Mouse (Mus musculus) limb, embryonic 10.5 days (tissue): ENCODE measurements at regions not wholly inside any gene's neighbourhood (a gene's known extent, or its start where the extent isn't known, plus 50 kb on each side); places are given as distances from the start of the nearest gene placed in this dataset.
"Not testable (repeated sequence)": the region's sequence is repeated elsewhere in the genome, so short reads cannot be mapped to it uniquely, and the experiment has no call there.

Experiments used
- DNase-seq: peaks from one replicate; pipeline ENCODE4 v3.0.0-alpha.2; 2017; ENCODE audit warnings: low spot score
- H3K27ac ChIP-seq: fragments of 300-500 bp; sonication (generic); 2 replicates; pipeline ENCODE4 v1.5.1; 2016; ENCODE audit warnings: mild to moderate bottlenecking
- H3K27me3 ChIP-seq: fragments of 300-500 bp; sonication (generic); 2 replicates; pipeline ENCODE4 v1.6.1; 2016; ENCODE audit warnings: low read depth, mild to moderate bottlenecking; ENCODE audit not compliant: poor library complexity, severe bottlenecking
- H3K36me3 ChIP-seq: fragments of 300-500 bp; sonication (generic); 2 replicates; pipeline ENCODE4 v1.6.1; 2016; ENCODE audit warnings: mild to moderate bottlenecking, moderate library complexity
- H3K4me1 ChIP-seq: fragments of 300-500 bp; sonication (generic); 2 replicates; pipeline ENCODE4 v1.6.1; 2016
- H3K4me3 ChIP-seq: fragments of 300-500 bp; sonication (generic); 2 replicates; pipeline ENCODE4 v1.5.1; 2016; ENCODE audit warnings: mild to moderate bottlenecking, moderate library complexity
- H3K9me3 ChIP-seq: fragments of 300-500 bp; sonication (generic); replicated peaks from 2 replicates; pipeline ENCODE4 v1.6.1; 2016; ENCODE audit warnings: mild to moderate bottlenecking
- WGBS: fragments of 180-500 bp; shearing (Covaris S2); methylation state at CpG from one replicate; pipeline ENCODE4 v1.1.7; 2016; 5-methylcytosine and 5-hydroxymethylcytosine counted together

GRCm38 (mm10) chr9:9311040-9311583 is 72.2 kb upstream of the Arhgap42 start:
- H3K27ac ChIP-seq, H3K4me3 ChIP-seq, H3K36me3 ChIP-seq, H3K27me3 ChIP-seq, H3K9me3 ChIP-seq, H3K4me1 ChIP-seq, DNase-seq: not testable (repeated sequence)
- WGBS, result 77% methylated on average over 6 of the region's 6 CpGs

DNA sequence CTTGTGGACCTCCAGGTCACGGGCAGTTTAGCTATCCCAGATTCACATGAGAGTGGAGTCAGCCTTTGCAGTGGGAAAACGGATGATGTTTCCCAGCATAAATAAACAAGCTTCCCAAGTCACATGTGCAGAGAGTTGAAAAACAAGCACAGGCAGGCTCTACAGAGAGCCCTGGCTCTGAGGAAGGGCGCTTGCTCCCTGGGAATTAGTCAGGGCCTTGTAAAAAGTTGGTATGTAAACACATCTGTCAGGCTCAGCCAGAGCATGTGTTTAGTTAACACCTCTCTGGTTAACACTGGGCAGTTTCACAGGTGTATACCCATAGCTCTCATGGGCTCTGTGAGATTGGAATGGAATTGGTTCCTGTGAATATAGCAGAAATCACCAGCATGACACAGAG is 51.9 kb upstream of the Arhgap42 start:
- no peak for DNase-seq
- 34% methylated on average over 3 of the region's 3 CpGs for WGBS
- H3K27ac ChIP-seq, result no peak overlapping the region

GRCm38 (mm10) chr9:9289570-9289969 is 50.7 kb upstream of the Arhgap42 start:
- Histone ChIP-seq H3K4me1 (no peaks in the 10 kb centered on the region), H3K27ac (no peak overlapping the region), H3K27me3 (no peaks in the 10 kb centered on the region), H3K36me3 (no peaks in the 10 kb centered on the region), H3K4me3 (no peak overlapping the region), H3K9me3 (no peaks in the 10 kb centered on the region)
- WGBS, result 86% methylated on average over 6 of the region's 6 CpGs
- DNase-seq, result no peak

More for the DNA sequence above, 51.9 kb upstream of the Arhgap42 start:
- no peaks in the 10 kb centered on the region for H3K36me3 ChIP-seq
- no peaks in the 10 kb centered on the region for H3K4me1 ChIP-seq
- no peak overlapping the region for H3K4me3 ChIP-seq
- no peaks in the 10 kb centered on the region for H3K27me3 ChIP-seq
- no peaks in the 10 kb centered on the region for H3K9me3 ChIP-seq
